Mouse (Mus musculus) adrenal gland, postnatal 14 days (tissue): ENCODE measurements around the gene Gm20683. TPM values are rescaled to one million over a fixed set of nuclear protein-coding genes. Genes with fewer than 3 reads are reported as not detected.
A peak's percentile ranks its signal among the peaks of the same experiment; 100 is the strongest.

Experiments used
- DNase-seq: peaks from one replicate; pipeline ENCODE4 v3.0.0; 2021; ENCODE audit warnings: mixed read lengths
- microRNA-seq, 2 experiments: library from miRNA; unstranded; fragments of <30 nt; microRNA quantifications; one replicate each; pipeline ENCODE4 v1.2.0; 2021
- total RNA-seq: library from RNA; stranded (reverse); gene quantifications from 2 replicates; pipeline ENCODE4 v1.2.3, GENCODE M21; 2021

The Gm20683 gene
- total RNA-seq, 1 experiment from 2014 or later = 10.9 TPM

- peak; percentile 70 for DNase-seq
These were observed 45.9 kb downstream of the Gm20683 start, which contains the start of gene AC134908.4 for GRCm38 (mm10) chr17:25795609-25796092. Gene AC134908.4 (minus strand): TSS chr17:25795659.

GRCm38 (mm10) chr17:25794998-25795397, 46.6 kb downstream of the Gm20683 start:
- DNase-seq = no peak

GRCm38 (mm10) chr17:25794197-25794596, 47.4 kb downstream of the Gm20683 start:
- DNase-seq = no peak

- peak; percentile 91 for DNase-seq
These were observed 48.9 kb downstream of the Gm20683 start, which contains the start of gene Fam173a for GRCm38 (mm10) chr17:25792615-25793014. Gene Fam173a (minus strand): TSS chr17:25792901.

- peak; percentile 93 for DNase-seq
These were observed 49.6 kb downstream of the Gm20683 start for GRCm38 (mm10) chr17:25791843-25792527.

- DNase-seq = no peak
These were observed 50.2 kb downstream of the Gm20683 start for GRCm38 (mm10) chr17:25791320-25791842.

- DNase-seq = no peak
These were observed 54.6 kb downstream of the Gm20683 start for GRCm38 (mm10) chr17:25786781-25787504.

- DNase-seq = no peak
These were observed 55.3 kb downstream of the Gm20683 start, which contains the start of gene Ccdc78 for GRCm38 (mm10) chr17:25786280-25786679. Gene Ccdc78 (plus strand): TSS chr17:25786580.

GRCm38 (mm10) chr17:25785281-25785745, 56.2 kb downstream of the Gm20683 start, which contains the start of gene Haghl:
Gene Haghl (minus strand): TSS chr17:25785673.
- peak; percentile 97 for DNase-seq

Small RNAs within 50 kb of the gene (microRNA-seq; reads per million reads assigned to microRNA genes)
- 2.1 to 2.3 reads per million in 2 experiments for gene Mir3082

Other genes starting within 250 kb of the Gm20683 start
- gene Gng13, start 124.6 kb downstream of the Gm20683 start, total RNA-seq = not detected in 2 replicates
- gene Chtf18, start 114.3 kb downstream of the Gm20683 start, total RNA-seq = 4.4 and 5.0 TPM in 2 replicates
- 9.9 and 10.7 TPM in 2 replicates for gene Rpusd1, start 114.1 kb downstream of the Gm20683 start, total RNA-seq
- not detected in 2 replicates for gene Mslnl, start 105.7 kb downstream of the Gm20683 start, total RNA-seq
- gene Msln, start 87.4 kb downstream of the Gm20683 start, total RNA-seq = 13.0 and 14.3 TPM in 2 replicates
- 30.6 and 35.3 TPM in 2 replicates for gene Narfl, start 68.0 kb downstream of the Gm20683 start, total RNA-seq
- 21.8 and 27.2 TPM in 2 replicates for gene Haghl, start 56.1 kb downstream of the Gm20683 start, total RNA-seq
- gene Ccdc78, start 55.2 kb downstream of the Gm20683 start, total RNA-seq = not detected in 2 replicates
- 55.4 and 60.2 TPM in 2 replicates for gene Fam173a, start 48.9 kb downstream of the Gm20683 start, total RNA-seq
- not detected in 2 replicates for gene AC134908.4, start 46.1 kb downstream of the Gm20683 start, total RNA-seq
- 24.7 and 27.3 TPM in 2 replicates for gene Metrn, start 44.6 kb downstream of the Gm20683 start, total RNA-seq
- 18.8 and 24.9 TPM in 2 replicates for gene Fbxl16, start 32.7 kb downstream of the Gm20683 start, total RNA-seq
- 17.4 and 19.5 TPM in 2 replicates for gene Wdr24, start 18.1 kb downstream of the Gm20683 start, total RNA-seq
- gene Jmjd8, start 12.9 kb downstream of the Gm20683 start, total RNA-seq = 68.2 and 71.0 TPM in 2 replicates
- gene Stub1, start 8.4 kb downstream of the Gm20683 start, total RNA-seq = 149 and 160 TPM in 2 replicates
- 12.9 and 14.9 TPM in 2 replicates for gene Rhbdl1, start 4.5 kb downstream of the Gm20683 start, total RNA-seq
- gene Rhot2, start 3.1 kb upstream of the Gm20683 start, total RNA-seq = 95.9 and 108 TPM in 2 replicates
- gene Wdr90, start 19.7 kb upstream of the Gm20683 start, total RNA-seq = 23.1 and 23.2 TPM in 2 replicates
- 336 and 337 TPM in 2 replicates for gene Mcrip2, start 27.0 kb upstream of the Gm20683 start, total RNA-seq
- 72.1 and 88.0 TPM in 2 replicates for gene Mettl26, start 33.3 kb upstream of the Gm20683 start, total RNA-seq
- 1.2 and 1.5 TPM in 2 replicates for gene Wfikkn1, start 39.1 kb upstream of the Gm20683 start, total RNA-seq
- gene Rab40c, start 78.0 kb upstream of the Gm20683 start, total RNA-seq = 19.8 and 20.9 TPM in 2 replicates
- 112 and 122 TPM in 2 replicates for gene Pigq, start 103.2 kb upstream of the Gm20683 start, total RNA-seq
- gene Nhlrc4, start 103.2 kb upstream of the Gm20683 start, total RNA-seq = 0.15 TPM in 1 of 2 replicates, not detected in the other
- not detected in 2 replicates for gene A930017K11Rik, start 110.8 kb upstream of the Gm20683 start, total RNA-seq
- gene Capn15, start 144.0 kb upstream of the Gm20683 start, total RNA-seq = 18.8 and 23.8 TPM in 2 replicates
- gene Rab11fip3, start 227.8 kb upstream of the Gm20683 start, total RNA-seq = 18.6 and 19.0 TPM in 2 replicates
- 34.2 and 42.3 TPM in 2 replicates for gene Decr2, start 248.6 kb upstream of the Gm20683 start, total RNA-seq